10 mouse cellular contexts compared by ENCODE assay signal in the genomic region with DNA sequence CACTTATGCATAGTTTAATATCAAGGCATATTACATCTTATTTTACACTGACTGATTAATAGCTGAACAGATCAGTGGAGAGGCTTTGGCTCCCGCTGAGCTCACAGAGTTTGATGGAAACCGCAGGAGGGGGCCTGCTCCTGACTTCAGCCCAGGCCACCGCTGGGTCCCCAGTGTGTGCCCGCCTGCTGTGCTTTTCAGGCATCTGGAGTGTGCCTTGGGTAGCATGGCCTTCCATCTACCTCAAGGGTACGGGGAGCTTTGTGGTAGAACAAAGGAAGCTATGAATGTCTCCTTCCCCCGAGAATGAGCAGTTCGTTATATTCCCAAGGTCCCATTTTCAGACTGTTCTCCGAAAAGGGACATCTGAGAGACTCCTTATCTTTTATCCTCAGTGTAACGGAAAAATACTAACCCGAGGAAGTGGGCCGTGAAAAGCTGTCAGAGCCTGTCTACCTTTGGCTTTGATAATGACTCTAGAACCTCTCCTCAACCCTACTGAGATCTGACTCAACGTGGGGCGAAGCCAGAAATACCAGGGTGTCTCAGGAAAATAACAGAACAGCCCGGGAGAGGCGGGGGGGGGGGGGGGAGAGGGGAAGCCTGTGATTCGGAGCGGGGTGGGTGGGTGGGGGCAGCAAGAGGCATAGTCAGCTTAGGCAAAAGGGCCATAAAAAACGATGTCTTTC. TPM values are rescaled to one million over a fixed set of nuclear protein-coding genes. Genes with fewer than 3 reads are reported as not detected.
A peak's percentile ranks its signal among the peaks of the same experiment; 100 is the strongest.
DNase-seq lines count a peak whose midpoint lies in the region; ATAC-seq lines count a peak whose summit lies in the region.
"Had no signal": no experiment of that assay in that cellular context is flagged by ENCODE, and none has a peak within 500 bp of the region (broad histone marks: within the 10 kb centered on the region; RNA-seq: fewer than 3 reads in every experiment).

No protein-coding gene starts in this region.

- peak overlapping the region; percentile 34 for H3K4me3 ChIP-seq in heart, embryonic 13.5 days
- H3K4me3 ChIP-seq in hindbrain, embryonic 15.5 days: no peak overlapping the region; the same call in 1 of the 2 replicates
- H3K4me3 ChIP-seq in neural tube, embryonic 15.5 days (replicated peaks): 0 out of 2 replicates have a peak overlapping the region, but pooled peaks have one; percentile 15

- H3K36me3 ChIP-seq in heart, embryonic 13.5 days: no peaks in the 10 kb centered on the region
- H3K36me3 ChIP-seq in hindbrain, embryonic 15.5 days: no peaks in the 10 kb centered on the region
- H3K36me3 ChIP-seq in neural tube, embryonic 15.5 days: no peaks in the 10 kb centered on the region

- H3K4me1 ChIP-seq in heart, embryonic 13.5 days: peaks cover 11% of the 10 kb centered on the region
- H3K4me1 ChIP-seq in hindbrain, embryonic 15.5 days (replicated peaks): peaks cover 16% of the 10 kb centered on the region
- peaks cover 16% of the 10 kb centered on the region for H3K4me1 ChIP-seq in neural tube, embryonic 15.5 days

- H3K9ac ChIP-seq in heart, embryonic 13.5 days: peak overlapping the region; percentile 47; the same call in 1 of the 2 replicates
- no peak overlapping the region for H3K9ac ChIP-seq in hindbrain, embryonic 15.5 days
- H3K9ac ChIP-seq in neural tube, embryonic 15.5 days (replicated peaks): no peak overlapping the region

- no peaks in the 10 kb centered on the region for H3K9me3 ChIP-seq in heart, embryonic 13.5 days
- no peaks in the 10 kb centered on the region for H3K9me3 ChIP-seq in hindbrain, embryonic 15.5 days
- H3K9me3 ChIP-seq in neural tube, embryonic 15.5 days (replicated peaks): no peaks in the 10 kb centered on the region

- 21% methylated on average over 18 of the region's 18 CpGs for WGBS in heart, embryonic 13.5 days
- WGBS in hindbrain, embryonic 15.5 days: 20% methylated on average over 14 of the region's 18 CpGs
- 24% methylated on average over 18 of the region's 18 CpGs for WGBS in neural tube, embryonic 15.5 days

- peak overlapping the region; percentile 65 for H3K4me2 ChIP-seq in heart, embryonic 13.5 days
- peak overlapping the region; percentile 55 for H3K4me2 ChIP-seq in hindbrain, embryonic 15.5 days
- H3K4me2 ChIP-seq in neural tube, embryonic 15.5 days: peak overlapping the region; percentile 54

- peaks cover 3% of the 10 kb centered on the region; the same call in 1 of the 2 replicates for H3K27me3 ChIP-seq in heart, embryonic 13.5 days (replicated peaks)
- H3K27me3 ChIP-seq in hindbrain, embryonic 15.5 days: no peaks in the 10 kb centered on the region
- no peaks in the 10 kb centered on the region for H3K27me3 ChIP-seq in neural tube, embryonic 15.5 days (replicated peaks)

- ATAC-seq in heart, embryonic 13.5 days (ENCODE audit: extremely low read depth, insufficient number of reproducible peaks, low FRiP score, low TSS enrichment): no peak
- peak; percentile 39 for ATAC-seq in hindbrain, embryonic 15.5 days (ENCODE audit: low FRiP score, low read depth)
- ATAC-seq in neural tube, embryonic 15.5 days (ENCODE audit: low FRiP score): 0 out of 2 replicates have a peak, but pooled peaks have one; percentile 39

- DNase-seq in heart, adult 8-10 months (ENCODE audit: low spot score): no peak
- DNase-seq in retina, postnatal 1 day: peak; percentile 23
- no peak for DNase-seq in retina, embryonic 14.5 days (ENCODE audit: low spot score)
- no peak for DNase-seq in spleen, postnatal 10 days (ENCODE audit: low spot score in 2 of 2)
- DNase-seq in kidney, adult 11 months: no peak

- no peak overlapping the region for H3K27ac ChIP-seq in heart, embryonic 13.5 days (replicated peaks)
- H3K27ac ChIP-seq in hindbrain, embryonic 15.5 days (replicated peaks): no peak overlapping the region
- H3K27ac ChIP-seq in neural tube, embryonic 15.5 days (replicated peaks): no peak overlapping the region

RNA-seq across cellular contexts. Expression of gene 9330182O14Rik, which starts 20.1 kb away (rescaled TPM):
- not detected in 2 replicates for polyA plus RNA-seq in heart, embryonic 13.5 days (2015; fragmentation: Nextera tagmentation; extraction: Ambion mirVana)
- total RNA-seq in heart, adult 8-10 months (2022): not detected
- not detected in 2 replicates for polyA plus RNA-seq in hindbrain, embryonic 15.5 days (2015; fragmentation: Nextera tagmentation; extraction: Ambion mirVana)
- not detected in 2 replicates for polyA plus RNA-seq in neural tube, embryonic 15.5 days (2015; fragmentation: Nextera tagmentation; extraction: Ambion mirVana)
- total RNA-seq: left cerebral cortex, postnatal 36 days had no signal
- polyA plus RNA-seq: stomach, embryonic 14.5 days had no signal
